Mouse (Mus musculus) liver, embryonic 16.5 days (tissue): Measurements from ENCODE around the gene Ddx11. TPM values are rescaled to one million over a fixed set of nuclear protein-coding genes. Genes with fewer than 3 reads are reported as not detected.

ENCODE experiments used
- ATAC-seq: fragments of 200-750 bp; cut with Nextera tagmentation; 2 replicates; pipeline ENCODE4 v1.8.0; 2017; ENCODE audit warnings: low read depth, mild to moderate bottlenecking, moderate number of reproducible peaks, moderate library complexity
- H3K27ac ChIP-seq: fragments of 300-500 bp; sonication (generic); 2 replicates; pipeline ENCODE4 v1.5.1; 2014; ENCODE audit warnings: mild to moderate bottlenecking, low read length
- H3K27me3 ChIP-seq: fragments of 300-500 bp; sonication (generic); 2 replicates; pipeline ENCODE4 v1.6.1; 2014; ENCODE audit warnings: low read depth, low read length, mixed read lengths; ENCODE audit not compliant: control insufficient read depth, insufficient read depth
- H3K36me3 ChIP-seq: fragments of 300-500 bp; sonication (generic); 2 replicates; pipeline ENCODE4 v1.6.1; 2014; ENCODE audit warnings: mild to moderate bottlenecking; ENCODE audit not compliant: control insufficient read depth, insufficient read depth
- H3K4me1 ChIP-seq: fragments of 300-500 bp; sonication (generic); 2 replicates; pipeline ENCODE4 v1.6.1; 2014; ENCODE audit warnings: low read depth, low read length, mixed read lengths; ENCODE audit not compliant: control insufficient read depth
- H3K4me2 ChIP-seq: fragments of 300-500 bp; sonication (generic); 2 replicates; pipeline ENCODE4 v1.6.1; 2014; ENCODE audit warnings: low read depth, low read length, mixed read lengths
- H3K4me3 ChIP-seq: fragments of 300-500 bp; sonication (generic); 2 replicates; pipeline ENCODE4 v1.5.1; 2014; ENCODE audit warnings: low read depth, mild to moderate bottlenecking, low read length
- H3K9ac ChIP-seq: fragments of 300-500 bp; sonication (generic); 2 replicates; pipeline ENCODE4 v1.6.1; 2014; ENCODE audit warnings: low read depth, low read length
- H3K9me3 ChIP-seq: fragments of 300-500 bp; sonication (generic); replicated peaks from 2 replicates; pipeline ENCODE4 v1.6.1; 2016; ENCODE audit warnings: low read length; ENCODE audit not compliant: control insufficient read depth
- WGBS: fragments of 180-500 bp; shearing (Covaris S2); extraction: QIAGEN DNeasy Blood & Tissue Kit; methylation state at CpG from one replicate; pipeline ENCODE4 v1.1.7; 2014; ENCODE audit not compliant: insufficient replicate concordance; 5-methylcytosine and 5-hydroxymethylcytosine counted together
- polyA plus RNA-seq: library from polyadenylated mRNA; unstranded; fragments of >200 nt; fragmentation: Nextera tagmentation; extraction: Ambion mirVana; gene quantifications from 2 replicates; pipeline ENCODE4 v1.2.1, GENCODE M21; 2015

Ddx11 gene
- polyA plus RNA-seq, 1 experiment from 2014 or later: 6.3 TPM

DNA sequence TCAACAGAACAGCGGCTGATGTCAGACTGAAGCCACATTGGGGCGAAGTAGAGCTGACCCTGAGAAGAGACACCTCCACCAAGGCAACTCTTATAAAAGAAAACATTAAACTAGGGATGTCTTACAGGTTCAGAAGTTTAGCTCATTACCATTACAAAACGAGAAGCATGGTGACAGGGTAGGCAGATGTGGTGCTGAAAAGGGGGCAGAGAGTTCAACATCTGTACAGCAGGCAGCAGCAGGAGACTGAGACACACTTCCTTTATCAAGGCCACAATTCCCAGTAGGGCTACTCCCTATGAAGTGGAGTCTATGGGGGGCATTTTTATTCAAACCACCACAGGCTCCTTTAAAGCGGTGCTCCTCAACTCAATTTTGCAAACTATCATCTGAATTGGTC lies 15.1 kb upstream of the Ddx11 start:
- no peak overlapping the region for H3K4me2 ChIP-seq
- ATAC-seq: no peak
- H3K9ac ChIP-seq: no peak overlapping the region
- H3K4me1 ChIP-seq: peaks cover 20% of the 10 kb centered on the region
- H3K9me3 ChIP-seq: no peaks in the 10 kb centered on the region
- 67% methylated on average over 4 of the region's 4 CpGs for WGBS
- no peak overlapping the region for H3K27ac ChIP-seq
- H3K27me3 ChIP-seq: no peaks in the 10 kb centered on the region
- H3K36me3 ChIP-seq: no peaks in the 10 kb centered on the region
- H3K4me3 ChIP-seq: no peak overlapping the region

DNA sequence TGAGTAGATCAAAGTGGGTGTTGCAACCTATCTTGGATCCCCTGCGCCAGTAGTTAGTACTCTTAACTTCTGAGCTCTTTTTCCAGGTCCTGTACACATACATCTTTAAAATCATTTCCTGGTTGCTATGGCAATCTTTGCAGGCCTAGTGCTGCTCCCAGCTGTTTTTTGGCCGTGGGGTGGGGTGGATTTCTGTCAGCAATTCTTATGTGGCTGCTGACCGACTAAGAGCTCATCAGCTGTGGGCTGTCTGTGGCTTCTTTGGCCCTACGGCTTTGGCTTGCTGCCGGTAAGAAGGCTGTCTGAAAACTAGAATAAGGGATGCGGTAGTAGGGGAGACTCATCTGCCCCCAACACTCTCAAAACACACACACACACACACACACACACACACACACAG lies 12.6 kb upstream of the Ddx11 start:
- H3K4me3 ChIP-seq: peak overlapping the region; percentile 93
- H3K9ac ChIP-seq: peak overlapping the region; percentile 80
- no peaks in the 10 kb centered on the region for H3K9me3 ChIP-seq
- peak overlapping the region; percentile 60 for H3K27ac ChIP-seq
- H3K4me2 ChIP-seq: peak overlapping the region; percentile 75
- WGBS: 23% methylated on average over 6 of the region's 6 CpGs
- peaks cover 7% of the 10 kb centered on the region for H3K36me3 ChIP-seq
- peaks cover 20% of the 10 kb centered on the region for H3K4me1 ChIP-seq
- no peaks in the 10 kb centered on the region for H3K27me3 ChIP-seq
- no peak for ATAC-seq

DNA sequence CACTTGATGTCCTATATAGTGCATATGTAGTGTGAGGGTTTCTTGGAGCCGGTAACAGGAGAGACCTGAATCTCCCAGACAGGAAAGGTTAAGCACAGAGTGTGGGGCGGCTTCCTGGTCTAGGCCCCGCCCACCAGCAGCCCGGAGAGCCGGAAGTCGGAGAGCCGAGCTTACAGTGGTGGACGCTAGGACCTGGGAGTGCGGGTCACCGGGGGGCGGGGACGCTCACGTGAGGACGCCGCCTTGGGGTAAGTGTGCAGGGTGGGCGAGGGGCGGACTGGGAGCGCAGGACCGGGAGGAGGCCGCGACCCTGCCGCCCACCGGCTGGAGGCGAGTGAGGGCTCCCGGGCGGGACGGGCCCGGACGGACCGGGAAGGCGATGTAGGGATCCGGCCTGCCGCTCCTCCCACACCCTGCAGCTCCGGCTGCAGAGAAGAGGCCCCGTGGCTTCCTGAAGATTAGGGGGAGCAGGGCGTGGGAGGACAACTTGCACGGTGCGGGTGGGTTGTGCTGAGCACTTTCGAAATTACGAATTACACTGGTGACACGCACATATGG lies 11.8 kb upstream of the Ddx11 start, which contains the start of gene Washc1:
Gene Washc1, plus strand, starts transcription at position 144 of the 558 bp plus-strand sequence.
- under 1% methylated on average over 41 of the region's 41 CpGs for WGBS
- ATAC-seq: peak; percentile 98
- H3K4me2 ChIP-seq: peak within 1 kb of the TSS; percentile 75
- peak within 1 kb of the TSS; percentile 81 for H3K27ac ChIP-seq
- peak within 1 kb of the TSS; percentile 80 for H3K9ac ChIP-seq
- peaks cover 7% of the 10 kb centered on the region for H3K36me3 ChIP-seq
- H3K27me3 ChIP-seq: no peaks in the 10 kb centered on the region
- H3K4me3 ChIP-seq: peak within 1 kb of the TSS; percentile 93
- H3K9me3 ChIP-seq: no peaks in the 10 kb centered on the region
- peaks cover 20% of the 10 kb centered on the region for H3K4me1 ChIP-seq

DNA sequence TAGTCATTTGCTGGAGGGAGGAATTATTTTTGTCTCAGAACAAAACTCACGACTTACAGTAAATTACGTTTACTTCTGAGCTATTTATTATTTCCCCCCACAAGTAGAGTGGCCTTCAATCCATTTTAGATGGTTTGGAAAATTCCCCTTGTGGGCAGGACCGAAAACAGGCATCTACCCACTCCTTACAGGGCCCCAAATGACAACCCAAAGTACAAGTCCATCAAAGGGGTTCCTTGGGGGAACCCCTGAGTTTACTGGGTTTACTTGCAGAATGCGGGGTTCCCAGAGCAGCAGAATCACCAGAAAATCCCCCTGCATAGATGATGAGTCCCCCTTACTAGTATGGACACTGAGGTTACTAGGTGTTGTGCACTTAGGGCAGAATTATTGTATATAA lies 11.2 kb upstream of the Ddx11 start:
- Histone ChIP-seq H3K9ac (peak overlapping the region; percentile 80), H3K4me3 (peak overlapping the region; percentile 93), H3K27ac (peak overlapping the region; percentile 81), H3K27me3 (no peaks in the 10 kb centered on the region), H3K4me2 (peak overlapping the region; percentile 75), H3K9me3 (no peaks in the 10 kb centered on the region), H3K36me3 (peaks cover 13% of the 10 kb centered on the region), H3K4me1 (peaks cover 20% of the 10 kb centered on the region)
- WGBS: 24% methylated on average over 4 of the region's 4 CpGs
- no peak for ATAC-seq

DNA sequence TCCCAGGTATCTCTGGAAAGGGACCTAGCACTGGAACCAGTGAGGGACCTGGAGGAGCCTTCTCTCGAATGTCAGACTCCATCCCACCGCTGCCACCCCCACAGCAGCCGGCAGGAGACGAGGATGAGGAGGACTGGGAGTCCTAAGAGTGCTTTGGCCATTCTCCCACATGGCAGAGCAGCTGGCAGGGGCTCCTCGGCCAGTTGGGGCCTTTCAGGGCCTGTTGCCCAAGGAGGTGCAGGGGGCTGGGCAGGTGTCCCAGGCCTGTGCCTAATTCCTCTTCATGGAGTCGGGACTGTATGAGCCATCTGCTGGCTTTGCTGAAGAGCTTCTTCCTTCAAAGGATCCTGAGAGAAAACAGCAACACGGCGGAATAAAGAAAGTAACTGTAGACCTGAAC lies 4.3 kb upstream of the Ddx11 start:
- peaks cover 11% of the 10 kb centered on the region for H3K4me1 ChIP-seq
- no peak overlapping the region for H3K4me3 ChIP-seq
- ATAC-seq: no peak
- H3K27me3 ChIP-seq: no peaks in the 10 kb centered on the region
- peaks cover 26% of the 10 kb centered on the region for H3K36me3 ChIP-seq
- WGBS: 80% methylated on average over 8 of the region's 8 CpGs
- no peak overlapping the region for H3K9ac ChIP-seq
- H3K9me3 ChIP-seq: no peaks in the 10 kb centered on the region
- H3K4me2 ChIP-seq: no peak overlapping the region
- H3K27ac ChIP-seq: no peak overlapping the region

DNA sequence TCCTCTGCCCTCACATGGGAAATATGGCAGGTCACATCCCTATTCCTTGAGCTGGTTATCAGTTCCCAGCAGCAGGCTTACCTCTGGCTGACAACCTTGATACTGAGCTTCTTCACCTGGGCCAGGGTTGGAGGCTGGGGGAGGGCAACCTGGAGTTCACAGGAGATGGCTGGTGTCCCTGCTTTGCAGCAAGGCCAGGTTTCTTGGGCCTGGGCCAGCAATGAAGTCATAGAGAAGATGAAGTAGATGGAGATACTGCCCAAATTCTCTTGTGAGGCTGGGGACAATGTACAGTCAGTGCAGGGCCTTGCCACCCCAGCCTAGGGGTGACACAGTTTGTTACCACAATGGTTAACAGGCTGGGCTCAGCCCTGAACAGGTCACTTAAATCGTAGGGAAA lies 2.6 kb upstream of the Ddx11 start:
- Histone ChIP-seq H3K27ac (no peak overlapping the region), H3K36me3 (peaks cover 20% of the 10 kb centered on the region), H3K9ac (no peak overlapping the region), H3K9me3 (no peaks in the 10 kb centered on the region), H3K4me1 (peaks cover 22% of the 10 kb centered on the region), H3K27me3 (no peaks in the 10 kb centered on the region), H3K4me3 (no peak overlapping the region), H3K4me2 (no peak overlapping the region)
- 64% methylated on average over 1 of the region's 1 CpGs for whole genome bisulfite sequencing
- no peak for ATAC-seq

DNA sequence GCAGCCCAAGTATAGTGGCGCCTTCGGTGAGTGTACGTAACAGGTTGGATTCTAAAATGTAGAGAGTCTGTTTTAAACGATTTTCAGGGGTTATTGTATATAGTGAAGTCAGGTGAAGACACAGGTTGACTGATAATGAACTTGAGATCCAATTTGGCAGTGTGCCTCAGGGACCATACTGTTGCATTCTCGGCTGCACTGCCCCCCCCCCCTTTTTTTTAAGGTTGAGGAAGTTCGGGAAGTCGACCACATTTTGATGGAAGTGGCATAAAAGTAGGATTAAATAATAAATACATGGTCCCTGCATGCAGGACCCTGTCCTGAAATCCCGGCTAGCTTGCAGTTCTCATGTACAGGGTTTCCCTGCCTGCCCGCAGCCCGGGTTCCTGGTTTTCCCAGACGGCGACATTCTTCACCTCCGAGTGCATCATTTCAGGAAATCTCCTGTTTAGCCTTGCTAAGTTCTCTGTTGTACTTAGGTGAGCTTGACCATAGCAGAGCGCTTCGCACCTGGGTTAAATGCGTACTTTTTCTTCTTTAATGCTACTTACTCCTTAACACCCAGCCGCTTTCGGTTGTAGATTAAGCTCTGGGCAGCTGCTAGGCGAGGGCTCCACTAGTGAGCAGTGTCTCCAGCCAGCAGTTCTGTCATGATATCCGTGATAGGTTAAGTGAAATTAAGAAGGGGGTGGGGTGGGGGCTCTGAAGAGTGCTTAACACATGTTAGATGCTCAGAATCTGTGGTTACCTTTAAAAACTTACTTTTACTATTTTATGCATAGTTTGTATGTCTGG lies 693 bp downstream of the Ddx11 start:
- peaks cover 9% of the 10 kb centered on the region; the same call in 1 of the 2 replicates for H3K36me3 ChIP-seq
- H3K4me3 ChIP-seq: peak overlapping the region; percentile 91
- H3K4me1 ChIP-seq: peaks cover 22% of the 10 kb centered on the region
- WGBS: under 1% methylated on average over 20 of the region's 20 CpGs
- H3K27me3 ChIP-seq: no peaks in the 10 kb centered on the region
- peak overlapping the region; percentile 93 for H3K27ac ChIP-seq
- peak overlapping the region; percentile 85 for H3K9ac ChIP-seq
- no peak for ATAC-seq
- H3K9me3 ChIP-seq: no peaks in the 10 kb centered on the region
- H3K4me2 ChIP-seq: peak overlapping the region; percentile 89

DNA sequence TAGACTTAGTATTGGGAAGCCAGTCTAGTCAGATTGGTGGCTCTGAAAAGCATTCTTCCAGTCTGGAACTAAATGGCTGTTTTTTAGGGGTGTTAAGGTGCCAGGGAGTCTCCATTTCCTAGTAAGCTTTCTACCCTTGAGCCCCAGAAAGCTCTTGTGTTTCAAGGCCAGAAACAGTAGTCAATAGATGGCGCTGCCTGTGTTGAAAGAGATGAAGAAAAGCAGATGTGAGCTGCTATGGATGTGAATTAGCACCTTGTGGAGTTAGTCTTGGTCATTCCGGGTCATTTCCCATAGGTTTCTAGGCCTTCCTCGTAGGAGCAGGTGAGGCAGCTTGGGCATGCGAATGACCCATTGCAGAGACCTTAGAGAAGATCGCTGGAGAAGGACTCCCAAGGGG lies 1.9 kb downstream of the Ddx11 start:
- H3K9me3 ChIP-seq: no peaks in the 10 kb centered on the region
- 74% methylated on average over 5 of the region's 5 CpGs for WGBS
- peaks cover 11% of the 10 kb centered on the region; the same call in 1 of the 2 replicates for H3K36me3 ChIP-seq
- 0 out of 2 replicates have a peak overlapping the region, but pooled peaks have one; percentile 89 for H3K4me2 ChIP-seq
- no peak overlapping the region for H3K4me3 ChIP-seq
- no peak for ATAC-seq
- no peaks in the 10 kb centered on the region for H3K27me3 ChIP-seq
- peaks cover 22% of the 10 kb centered on the region for H3K4me1 ChIP-seq
- no peak overlapping the region for H3K9ac ChIP-seq
- H3K27ac ChIP-seq: no peak overlapping the region

DNA sequence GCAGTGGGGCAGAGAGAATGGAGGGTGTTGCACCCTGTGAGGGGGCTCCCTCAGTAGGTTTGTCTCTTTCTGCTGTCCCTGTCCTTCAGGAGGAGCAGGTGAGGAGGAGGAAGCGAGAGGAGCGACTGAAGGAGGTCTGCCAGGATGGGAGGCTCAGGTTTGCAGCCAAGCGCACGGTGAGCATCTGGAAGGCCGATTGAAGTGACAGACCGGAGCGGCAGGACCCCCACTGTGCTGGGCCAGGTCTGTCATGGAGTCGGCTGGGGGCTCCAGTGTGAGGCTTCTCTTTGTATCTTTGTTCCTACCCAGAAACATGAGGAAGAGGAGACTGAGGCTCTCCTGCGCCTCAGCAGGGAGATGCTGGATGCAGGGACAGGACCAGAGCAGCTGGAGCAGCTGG lies 7.1 kb downstream of the Ddx11 start:
- H3K4me1 ChIP-seq: peaks cover 2% of the 10 kb centered on the region; the same call in 1 of the 2 replicates
- no peaks in the 10 kb centered on the region for H3K9me3 ChIP-seq
- H3K9ac ChIP-seq: no peak overlapping the region
- H3K4me3 ChIP-seq: no peak overlapping the region
- ATAC-seq: no peak
- WGBS: 84% methylated on average over 9 of the region's 9 CpGs
- H3K4me2 ChIP-seq: no peak overlapping the region
- peaks cover 39% of the 10 kb centered on the region for H3K36me3 ChIP-seq
- H3K27me3 ChIP-seq: no peaks in the 10 kb centered on the region
- H3K27ac ChIP-seq: no peak overlapping the region
